Mouse (Mus musculus) bone marrow, adult 2 months (tissue): Measurements from ENCODE around the gene Coro1c. TPM values are rescaled to one million over a fixed set of nuclear protein-coding genes. Genes with fewer than 3 reads are reported as not detected.

Source experiments
- H3K27ac ChIP-seq: fragments of 200-500 bp; 2 replicates; pipeline ENCODE4 v1.5.1; 2012; ENCODE audit warnings: low read depth, mild to moderate bottlenecking, control low read depth, inconsistent platforms, low read length; ENCODE audit not compliant: control insufficient read depth, poor library complexity, insufficient read depth
- H3K4me1 ChIP-seq: fragments of 200-500 bp; 2 replicates; pipeline ENCODE4 v1.6.1; 2011; ENCODE audit warnings: low read length; ENCODE audit not compliant: control insufficient read depth, insufficient read depth
- H3K4me3 ChIP-seq: fragments of 200-500 bp; replicated peaks from 2 replicates; pipeline ENCODE3; 2011; ENCODE audit warnings: mild to moderate bottlenecking, low read depth, low read length, control low read depth; ENCODE audit not compliant: control insufficient read depth
- CTCF ChIP-seq: fragments of 200-500 bp; IDR thresholded peaks from 2 replicates; pipeline ENCODE4 v1.5.1; 2011; ENCODE audit warnings: low read length, control low read depth; ENCODE audit not compliant: control insufficient read depth, insufficient read depth
- POLR2A ChIP-seq: fragments of 200-500 bp; IDR thresholded peaks from 2 replicates; pipeline ENCODE4 v1.6.1; 2011; ENCODE audit warnings: low read depth, mild to moderate bottlenecking, control low read depth, low read length, borderline replicate concordance; ENCODE audit not compliant: control insufficient read depth
- WGBS: fragments of 180-500 bp; shearing (Covaris S2); methylation state at CpG from one replicate; pipeline ENCODE4 v1.1.7; 2018; 5-methylcytosine and 5-hydroxymethylcytosine counted together
- polyA plus RNA-seq: library from polyadenylated mRNA; stranded (reverse); fragments of >200 nt; gene quantifications from 2 replicates; pipeline ENCODE4 v1.2.4, GENCODE M21; 2011; ENCODE audit warnings: low replicate concordance; ENCODE audit not compliant: missing spikeins, insufficient read depth, insufficient read length

The Coro1c gene
- polyA plus RNA-seq, 1 experiment = 52.7 TPM

DNA sequence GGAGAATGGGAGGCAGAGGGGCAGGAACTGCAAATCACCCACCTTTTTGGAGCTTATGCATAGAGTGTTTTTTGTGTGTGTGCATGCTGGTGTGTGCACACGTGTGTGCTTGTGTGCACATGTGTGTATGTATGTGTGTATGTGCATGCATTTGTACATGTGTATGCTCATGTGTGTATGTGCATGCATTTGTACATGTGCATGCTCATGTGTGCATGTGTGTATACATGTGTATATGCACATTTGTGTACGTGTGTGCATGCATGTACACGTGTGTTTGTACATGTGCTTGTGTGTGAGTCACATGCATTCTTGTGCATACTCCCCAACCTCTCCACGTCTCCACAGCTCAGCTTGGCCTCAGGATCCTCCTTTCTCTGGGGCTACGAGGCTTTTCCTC is 77.8 kb downstream of the Coro1c start:
- TF ChIP-seq CTCF (no peak), POLR2A (no peak)
- Histone ChIP-seq H3K4me3 (peak overlapping the region; percentile 81), H3K27ac (peak overlapping the region; percentile 93), H3K4me1 (peaks cover 7% of the 10 kb centered on the region; the same call in 1 of the 2 replicates)
- WGBS = 55% methylated on average over 5 of the region's 5 CpGs

DNA sequence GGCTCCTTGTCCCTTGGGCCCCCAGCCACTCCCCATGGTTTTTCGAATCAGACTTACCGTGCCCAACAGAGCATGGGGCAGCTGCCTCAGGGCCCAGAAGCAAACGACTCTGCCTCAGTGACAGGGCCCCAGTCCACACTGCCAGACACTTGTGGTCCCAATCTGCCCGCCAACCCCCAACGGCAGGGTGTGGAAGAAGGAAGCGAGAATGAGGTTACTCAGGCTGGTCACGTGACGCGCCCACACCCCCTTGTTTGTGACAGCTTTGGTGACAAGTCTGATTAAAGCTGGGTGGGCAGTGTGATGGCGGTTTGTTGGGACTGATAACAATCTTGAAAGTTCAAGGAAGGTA is 78.3 kb downstream of the Coro1c start:
- Histone ChIP-seq H3K4me1 (peaks cover 7% of the 10 kb centered on the region; the same call in 1 of the 2 replicates), H3K4me3 (peak overlapping the region; percentile 81), H3K27ac (peak overlapping the region; percentile 93)
- 2% methylated on average over 10 of the region's 10 CpGs for WGBS
- TF ChIP-seq CTCF (peak; percentile 27; the same call in 1 of the 2 replicates), POLR2A (peak; percentile 97)

- peak overlapping the region; percentile 93 for H3K27ac ChIP-seq
- TF ChIP-seq CTCF = no peak
- TF ChIP-seq POLR2A = no peak
- peaks cover 6% of the 10 kb centered on the region; the same call in 1 of the 2 replicates for H3K4me1 ChIP-seq
- 10% methylated on average over 7 of the region's 7 CpGs for WGBS
- peak overlapping the region; percentile 81 for H3K4me3 ChIP-seq
Observed at GRCm38 (mm10) chr5:113829566-113830291, 78.8 kb downstream of the Coro1c start.

- TF ChIP-seq CTCF = no peak
- TF ChIP-seq POLR2A = no peak
- Histone ChIP-seq H3K27ac (peak overlapping the region; percentile 86), H3K4me1 (peaks cover 9% of the 10 kb centered on the region; the same call in 1 of the 2 replicates), H3K4me3 (peak overlapping the region; percentile 68)
- 31% methylated on average over 7 of the region's 7 CpGs for WGBS
Observed at GRCm38 (mm10) chr5:113828481-113828880, 80.1 kb downstream of the Coro1c start.

DNA sequence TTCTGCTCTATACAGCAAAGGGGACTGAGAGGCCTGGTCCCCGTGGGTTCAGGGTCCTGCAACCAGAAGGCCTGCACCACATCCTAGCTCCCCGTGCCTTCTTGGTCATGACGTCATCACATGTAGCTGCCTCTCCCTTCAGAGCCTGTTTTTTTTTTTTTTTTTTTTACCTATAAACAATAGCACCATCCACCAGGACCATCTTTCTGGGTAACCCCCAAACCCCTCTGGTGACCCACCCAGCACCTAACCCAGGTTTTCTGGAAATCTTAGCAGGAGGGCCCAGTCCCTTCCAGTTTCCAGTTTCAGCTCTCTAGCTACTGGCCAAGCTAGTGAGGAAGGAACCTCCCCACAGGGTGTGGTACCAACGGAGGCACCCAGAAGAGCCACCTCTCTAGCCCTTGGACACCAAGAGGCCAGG is 80.6 kb downstream of the Coro1c start:
- TF ChIP-seq CTCF = no peak
- TF ChIP-seq POLR2A = no peak
- 1% methylated on average over 4 of the region's 4 CpGs for WGBS
- Histone ChIP-seq H3K4me1 (peaks cover 9% of the 10 kb centered on the region; the same call in 1 of the 2 replicates), H3K27ac (peak overlapping the region; percentile 86), H3K4me3 (peak overlapping the region; percentile 68)

- Histone ChIP-seq H3K4me1 (peaks cover 9% of the 10 kb centered on the region; the same call in 1 of the 2 replicates), H3K4me3 (no peak overlapping the region), H3K27ac (no peak overlapping the region; the same call in 1 of the 2 replicates)
- TF ChIP-seq POLR2A (no peak), CTCF (no peak)
- WGBS = 72% methylated on average over 4 of the region's 4 CpGs
Observed at GRCm38 (mm10) chr5:113826619-113827018, 81.9 kb downstream of the Coro1c start.

- WGBS = 28% methylated on average over 7 of the region's 7 CpGs
- peaks cover 5% of the 10 kb centered on the region; the same call in 1 of the 2 replicates for H3K4me1 ChIP-seq
- H3K27ac ChIP-seq = peak overlapping the region; percentile 7
- no peak for TF ChIP-seq POLR2A
- no peak for TF ChIP-seq CTCF
- peak overlapping the region; percentile 4 for H3K4me3 ChIP-seq
Observed at GRCm38 (mm10) chr5:113825558-113825957, 83.0 kb downstream of the Coro1c start.

- H3K27ac ChIP-seq = peak overlapping the region; percentile 65
- H3K4me1 ChIP-seq = peaks cover 5% of the 10 kb centered on the region; the same call in 1 of the 2 replicates
- 18% methylated on average over 4 of the region's 4 CpGs for WGBS
- TF ChIP-seq CTCF = no peak
- no peak for TF ChIP-seq POLR2A
- no peak overlapping the region for H3K4me3 ChIP-seq
Observed at GRCm38 (mm10) chr5:113824228-113824627, 84.3 kb downstream of the Coro1c start.
